Mouse (Mus musculus): ENCODE measurements around the gene Wnt6. TPM values are rescaled to one million over a fixed set of nuclear protein-coding genes. Genes with fewer than 3 reads are reported as not detected.

The Wnt6 gene
- polyA plus RNA-seq, 1 experiment, result not detected

GRCm38 (mm10) chr1:74763081-74763480 is 8.6 kb upstream of the Wnt6 start:
- TF ChIP-seq CTCF (IDR thresholded peaks at IDR 0.05; ENCODE audit: control insufficient read depth, insufficient read depth, low read length) (peak; percentile 53), POLR2A (IDR thresholded peaks at IDR 0.05; ENCODE audit: borderline replicate concordance, control insufficient read depth, low read depth, low read length) (no peak)
- Histone ChIP-seq H3K4me1 (ENCODE audit: control insufficient read depth, insufficient read depth, low read length) (no peaks in the 10 kb centered on the region), H3K27ac (ENCODE audit: control insufficient read depth, insufficient read depth, low read depth, low read length, poor library complexity) (no peak overlapping the region), H3K4me3 (replicated peaks; ENCODE audit: control insufficient read depth, low read depth, low read length) (no peak overlapping the region)
- 1% methylated on average over 6 of the region's 6 CpGs for WGBS

GRCm38 (mm10) chr1:74770727-74771466 is 795 bp upstream of the Wnt6 start:
- no peaks in the 10 kb centered on the region for H3K4me1 ChIP-seq (ENCODE audit: control insufficient read depth, insufficient read depth, low read length)
- no peak for TF ChIP-seq CTCF (IDR thresholded peaks at IDR 0.05; ENCODE audit: control insufficient read depth, insufficient read depth, low read length)
- TF ChIP-seq POLR2A (IDR thresholded peaks at IDR 0.05; ENCODE audit: borderline replicate concordance, control insufficient read depth, low read depth, low read length), result no peak
- H3K4me3 ChIP-seq (replicated peaks; ENCODE audit: control insufficient read depth, low read depth, low read length), result no peak overlapping the region
- H3K27ac ChIP-seq (ENCODE audit: control insufficient read depth, insufficient read depth, low read depth, low read length, poor library complexity), result no peak overlapping the region
- 8% methylated on average over 35 of the region's 35 CpGs for WGBS

- H3K27ac ChIP-seq (ENCODE audit: control insufficient read depth, insufficient read depth, low read depth, low read length, poor library complexity), result no peak overlapping the region
- H3K4me3 ChIP-seq (replicated peaks; ENCODE audit: control insufficient read depth, low read depth, low read length), result no peak overlapping the region
- H3K4me1 ChIP-seq (ENCODE audit: control insufficient read depth, insufficient read depth, low read length), result no peaks in the 10 kb centered on the region
- TF ChIP-seq POLR2A (IDR thresholded peaks at IDR 0.05; ENCODE audit: borderline replicate concordance, control insufficient read depth, low read depth, low read length) (no peak), CTCF (IDR thresholded peaks at IDR 0.05; ENCODE audit: control insufficient read depth, insufficient read depth, low read length) (no peak)
- under 1% methylated on average over 25 of the region's 26 CpGs for WGBS
Observed at GRCm38 (mm10) chr1:74771467-74771844, 236 bp upstream of the Wnt6 start.

- no peak overlapping the region for H3K27ac ChIP-seq (ENCODE audit: control insufficient read depth, insufficient read depth, low read depth, low read length, poor library complexity)
- no peak overlapping the region for H3K4me3 ChIP-seq (replicated peaks; ENCODE audit: control insufficient read depth, low read depth, low read length)
- no peaks in the 10 kb centered on the region for H3K4me1 ChIP-seq (ENCODE audit: control insufficient read depth, insufficient read depth, low read length)
- 1% methylated on average over 49 of the region's 51 CpGs for WGBS
- TF ChIP-seq POLR2A (IDR thresholded peaks at IDR 0.05; ENCODE audit: borderline replicate concordance, control insufficient read depth, low read depth, low read length), result no peak
- TF ChIP-seq CTCF (IDR thresholded peaks at IDR 0.05; ENCODE audit: control insufficient read depth, insufficient read depth, low read length), result no peak
Observed at GRCm38 (mm10) chr1:74771931-74772620, 384 bp downstream of the Wnt6 start.

- WGBS, result under 1% methylated on average over 15 of the region's 15 CpGs
- Histone ChIP-seq H3K27ac (ENCODE audit: control insufficient read depth, insufficient read depth, low read depth, low read length, poor library complexity) (no peak overlapping the region), H3K4me3 (replicated peaks; ENCODE audit: control insufficient read depth, low read depth, low read length) (no peak overlapping the region), H3K4me1 (ENCODE audit: control insufficient read depth, insufficient read depth, low read length) (no peaks in the 10 kb centered on the region)
- TF ChIP-seq POLR2A (IDR thresholded peaks at IDR 0.05; ENCODE audit: borderline replicate concordance, control insufficient read depth, low read depth, low read length) (no peak), CTCF (IDR thresholded peaks at IDR 0.05; ENCODE audit: control insufficient read depth, insufficient read depth, low read length) (no peak)
Observed at GRCm38 (mm10) chr1:74773136-74773535, 1.4 kb downstream of the Wnt6 start.

- Histone ChIP-seq H3K27ac (ENCODE audit: control insufficient read depth, insufficient read depth, low read depth, low read length, poor library complexity) (no peak overlapping the region), H3K4me3 (replicated peaks; ENCODE audit: control insufficient read depth, low read depth, low read length) (no peak overlapping the region), H3K4me1 (ENCODE audit: control insufficient read depth, insufficient read depth, low read length) (no peaks in the 10 kb centered on the region)
- WGBS, result 54% methylated on average over 7 of the region's 7 CpGs
- TF ChIP-seq POLR2A (IDR thresholded peaks at IDR 0.05; ENCODE audit: borderline replicate concordance, control insufficient read depth, low read depth, low read length), result no peak
- no peak for TF ChIP-seq CTCF (IDR thresholded peaks at IDR 0.05; ENCODE audit: control insufficient read depth, insufficient read depth, low read length)
Observed at GRCm38 (mm10) chr1:74774062-74774461, 2.4 kb downstream of the Wnt6 start.

GRCm38 (mm10) chr1:74775816-74776215 is 4.1 kb downstream of the Wnt6 start:
- Histone ChIP-seq H3K27ac (ENCODE audit: control insufficient read depth, insufficient read depth, low read depth, low read length, poor library complexity) (no peak overlapping the region), H3K4me3 (replicated peaks; ENCODE audit: control insufficient read depth, low read depth, low read length) (no peak overlapping the region), H3K4me1 (ENCODE audit: control insufficient read depth, insufficient read depth, low read length) (no peaks in the 10 kb centered on the region)
- WGBS, result 16% methylated on average over 5 of the region's 5 CpGs
- TF ChIP-seq CTCF (IDR thresholded peaks at IDR 0.05; ENCODE audit: control insufficient read depth, insufficient read depth, low read length) (peak; percentile 16; the same call in 1 of the 2 replicates), POLR2A (IDR thresholded peaks at IDR 0.05; ENCODE audit: borderline replicate concordance, control insufficient read depth, low read depth, low read length) (no peak)

GRCm38 (mm10) chr1:74778934-74779486 is 7.3 kb downstream of the Wnt6 start:
- peaks cover 2% of the 10 kb centered on the region for H3K4me1 ChIP-seq (ENCODE audit: control insufficient read depth, insufficient read depth, low read length)
- no peak for TF ChIP-seq CTCF (IDR thresholded peaks at IDR 0.05; ENCODE audit: control insufficient read depth, insufficient read depth, low read length)
- no peak for TF ChIP-seq POLR2A (IDR thresholded peaks at IDR 0.05; ENCODE audit: borderline replicate concordance, control insufficient read depth, low read depth, low read length)

More at GRCm38 (mm10) chr1:74778934-74779486, 7.3 kb downstream of the Wnt6 start:
- H3K27ac ChIP-seq (ENCODE audit: control insufficient read depth, insufficient read depth, low read depth, low read length, poor library complexity), result no peak overlapping the region
- 63% methylated on average over 3 of the region's 3 CpGs for WGBS
- H3K4me3 ChIP-seq (replicated peaks; ENCODE audit: control insufficient read depth, low read depth, low read length), result no peak overlapping the region

Data from bone marrow, adult 2 months (tissue).